Comparison of ENCODE assay signal across 13 mouse cellular contexts in genomic region chr16:96923941-96924340, GRCm38 (mm10).
"Had no signal": no experiment of that assay in that cellular context is flagged by ENCODE, and none has a peak within 500 bp of the region (broad histone marks: within the 10 kb centered on the region; RNA-seq: fewer than 3 reads in every experiment).

No protein-coding gene starts in this region.

- H3K4me1 ChIP-seq: stomach, embryonic 15.5 days had no signal

- H3K36me3 ChIP-seq: midbrain, embryonic 10.5 days; midbrain, embryonic 12.5 days; neural tube, embryonic 12.5 days; stomach, embryonic 15.5 days had no signal

- DNase-seq: lung, adult 18-20 months; lung, embryonic 14.5 days; lung, postnatal 10 days; lung, postnatal 4 days; midbrain, embryonic 14.5 days; right cerebral cortex, postnatal 14 days; thymus, postnatal 14 days; thymus, postnatal 36 days had no signal

- H3K9ac ChIP-seq: lung, embryonic 14.5 days; midbrain, embryonic 12.5 days; neural tube, embryonic 12.5 days; stomach, embryonic 15.5 days had no signal

- H3K27ac ChIP-seq: midbrain, embryonic 10.5 days; midbrain, embryonic 12.5 days; neural tube, embryonic 12.5 days; stomach, embryonic 15.5 days; stomach, postnatal 0 days had no signal

- H3K4me3 ChIP-seq: midbrain, embryonic 10.5 days; midbrain, embryonic 12.5 days; neural tube, embryonic 12.5 days; stomach, embryonic 15.5 days had no signal

- H3K27me3 ChIP-seq: midbrain, embryonic 12.5 days; neural tube, embryonic 12.5 days; stomach, embryonic 15.5 days had no signal

- H3K4me2 ChIP-seq: lung, embryonic 14.5 days; midbrain, embryonic 12.5 days; neural tube, embryonic 12.5 days; stomach, embryonic 15.5 days had no signal
